ENCODE assay signal across 8 mouse cellular contexts in genomic region chr11:120188102-120188480, GRCm38 (mm10). TPM values are rescaled to one million over a fixed set of nuclear protein-coding genes. Genes with fewer than 3 reads are reported as not detected.
DNase-seq lines count a peak whose midpoint lies in the region; ATAC-seq and TF ChIP-seq lines count a peak whose summit lies in the region.

No protein-coding gene starts in this region.

- no peak for TF ChIP-seq POLR2A in embryonic fibroblast, embryonic 13.5 days (IDR thresholded peaks at IDR 0.05; ENCODE audit: low read depth, low read length)

- H3K36me3 ChIP-seq in ES-E14 (ENCODE audit: control insufficient read depth, insufficient read depth, low read length, poor library complexity, severe bottlenecking): no peaks in the 10 kb centered on the region
- H3K36me3 ChIP-seq in hindbrain, embryonic 15.5 days: no peaks in the 10 kb centered on the region
- H3K36me3 ChIP-seq in liver, embryonic 15.5 days (replicated peaks): no peaks in the 10 kb centered on the region

- DNase-seq in gastrocnemius, adult 18-20 months (ENCODE audit: low spot score): peak; percentile 45
- no peak for DNase-seq in gastrocnemius, postnatal 25 days
- no peak for DNase-seq in ES-E14 (ENCODE audit: low read depth, low spot score)
- peak; percentile 25 for DNase-seq in ovary, postnatal 14 days (ENCODE audit: low spot score)
- DNase-seq in layer of hippocampus, adult 9-10 months (ENCODE audit: low spot score): no peak

- in situ Hi-C loops in ES-E14 (cut with MboI; ENCODE audit: low sequenced_read_pairs in 2 of 2, unreplicated experiment in 2 of 2): no loop called here

- no peaks in the 10 kb centered on the region for H3K9me3 ChIP-seq in ES-E14 (ENCODE audit: control insufficient read depth, insufficient read depth, low read depth, low read length)
- no peaks in the 10 kb centered on the region for H3K9me3 ChIP-seq in hindbrain, embryonic 15.5 days
- no peaks in the 10 kb centered on the region for H3K9me3 ChIP-seq in liver, embryonic 15.5 days (replicated peaks)

- under 1% methylated on average over 24 of the region's 24 CpGs for WGBS in hindbrain, embryonic 15.5 days
- WGBS in liver, embryonic 15.5 days (ENCODE audit: insufficient replicate concordance): under 1% methylated on average over 24 of the region's 24 CpGs

- H3K4me3 ChIP-seq in ES-E14 (ENCODE audit: insufficient read depth in 1 of 2, low read depth in 1 of 2, low read length in 2 of 2, poor library complexity in 1 of 2, severe bottlenecking in 1 of 2): peak overlapping the region; percentile 85 to 87
- H3K4me3 ChIP-seq in embryonic fibroblast, embryonic 13.5 days (ENCODE audit: insufficient read depth, low read length): peak overlapping the region; percentile 94
- peak overlapping the region; percentile 91 for H3K4me3 ChIP-seq in hindbrain, embryonic 15.5 days
- H3K4me3 ChIP-seq in liver, embryonic 15.5 days (replicated peaks): peak overlapping the region; percentile 62

- H3K4me2 ChIP-seq in hindbrain, embryonic 15.5 days: peak overlapping the region; percentile 83
- peak overlapping the region; percentile 70 for H3K4me2 ChIP-seq in liver, embryonic 15.5 days

- TF ChIP-seq CTCF in embryonic fibroblast, embryonic 13.5 days (IDR thresholded peaks at IDR 0.05; ENCODE audit: borderline replicate concordance, insufficient read depth, low read length): no peak

- no peaks in the 10 kb centered on the region for H3K27me3 ChIP-seq in hindbrain, embryonic 15.5 days
- H3K27me3 ChIP-seq in liver, embryonic 15.5 days: peaks cover 96% of the 10 kb centered on the region

- no peak for ATAC-seq in hindbrain, embryonic 15.5 days (ENCODE audit: low FRiP score, low read depth)
- no peak for ATAC-seq in liver, embryonic 15.5 days (ENCODE audit: insufficient read depth)

- peak overlapping the region; percentile 35; the same call in 1 of the 2 replicates for H3K9ac ChIP-seq in ES-E14 (ENCODE audit: insufficient read depth, low read depth, low read length, poor library complexity, severe bottlenecking)
- H3K9ac ChIP-seq in hindbrain, embryonic 15.5 days: peak overlapping the region; percentile 98
- H3K9ac ChIP-seq in liver, embryonic 15.5 days: peak overlapping the region; percentile 52; the same call in 1 of the 2 replicates

- peaks cover 20 to 21% of the 10 kb centered on the region in 2 experiments for H3K4me1 ChIP-seq in ES-E14 (ENCODE audit: control insufficient read depth in 2 of 2, insufficient read depth in 2 of 2, low read length in 2 of 2, poor library complexity in 1 of 2)
- peaks cover 10% of the 10 kb centered on the region; the same call in 1 of the 2 replicates for H3K4me1 ChIP-seq in embryonic fibroblast, embryonic 13.5 days (ENCODE audit: control insufficient read depth, insufficient read depth, low read length)
- H3K4me1 ChIP-seq in hindbrain, embryonic 15.5 days (replicated peaks): peaks cover 55% of the 10 kb centered on the region
- H3K4me1 ChIP-seq in liver, embryonic 15.5 days (replicated peaks): peaks cover 40% of the 10 kb centered on the region

- no peak overlapping the region for H3K27ac ChIP-seq in ES-E14 (ENCODE audit: insufficient read depth, low read depth, low read length, poor library complexity, severe bottlenecking)
- peak overlapping the region; percentile 81 for H3K27ac ChIP-seq in embryonic fibroblast, embryonic 13.5 days (ENCODE audit: insufficient read depth, low read length)
- H3K27ac ChIP-seq in hindbrain, embryonic 15.5 days (replicated peaks): peak overlapping the region; percentile 98
- H3K27ac ChIP-seq in liver, embryonic 15.5 days (replicated peaks): no peak overlapping the region

TF ChIP-seq in ES-E14, 5 proteins besides CTCF, POLR2A, EP300 and RAD21:
- TF ChIP-seq ZC3H11A (IDR thresholded peaks at IDR 0.05; ENCODE audit: borderline replicate concordance, low read depth, low read length) (no peak), CHD2 (IDR thresholded peaks at IDR 0.05; ENCODE audit: low read depth, low read length) (no peak), MAFK (IDR thresholded peaks at IDR 0.05; ENCODE audit: insufficient read depth, low read depth, low read length) (no peak)

RNA-seq across cellular contexts. Expression of gene Slc38a10, which starts 36.9 kb away (rescaled TPM):
- 10 to 100 TPM; 39.0 to 48.2 TPM for total RNA-seq in gastrocnemius, adult 18-20 months (2021)
- 10 to 100 TPM; 43.8 to 57.6 TPM for total RNA-seq in gastrocnemius, postnatal 25 days (2021)
- total RNA-seq in ES-E14 (2012; rRNA removed): 146 and 216 TPM in 2 replicates
- polyA plus RNA-seq in embryonic fibroblast, embryonic 13.5 days (2011; ENCODE audit: insufficient read length, low read depth, missing spikeins): 107 and 113 TPM in 2 replicates
- polyA plus RNA-seq in hindbrain, embryonic 15.5 days (2015; fragmentation: Nextera tagmentation; extraction: Ambion mirVana): 112 and 116 TPM in 2 replicates
- polyA plus RNA-seq in liver, embryonic 15.5 days (2015; fragmentation: Nextera tagmentation; extraction: Ambion mirVana): 34.0 and 38.8 TPM in 2 replicates

RNA-seq across cellular contexts. Expression of gene Bahcc1, which starts 44.7 kb away (rescaled TPM):
- total RNA-seq in gastrocnemius, adult 18-20 months (2021): 1 to 10 TPM; 3.4 to 4.6 TPM
- total RNA-seq in gastrocnemius, postnatal 25 days (2021): 1 to 10 TPM; 3.2 to 4.7 TPM
- 11.7 and 16.3 TPM in 2 replicates for total RNA-seq in ES-E14 (2012; rRNA removed)
- 17.9 and 18.6 TPM in 2 replicates for polyA plus RNA-seq in embryonic fibroblast, embryonic 13.5 days (2011; ENCODE audit: insufficient read length, low read depth, missing spikeins)
- polyA plus RNA-seq in hindbrain, embryonic 15.5 days (2015; fragmentation: Nextera tagmentation; extraction: Ambion mirVana): 11.5 and 12.5 TPM in 2 replicates
- polyA plus RNA-seq in liver, embryonic 15.5 days (2015; fragmentation: Nextera tagmentation; extraction: Ambion mirVana): 0.91 and 1.0 TPM in 2 replicates

Comparison
In these comparisons a context has a peak if more than half of its experiments do, and no peak if none do; other contexts are left out.
1. DNase-seq: peak in gastrocnemius, adult 18-20 months (single experiment) and ovary, postnatal 14 days (single experiment); none in gastrocnemius, postnatal 25 days (single experiment), ES-E14 (single experiment) and layer of hippocampus, adult 9-10 months (single experiment).
2. H3K27ac ChIP-seq: peak in embryonic fibroblast, embryonic 13.5 days (single experiment) and hindbrain, embryonic 15.5 days (single experiment); none in ES-E14 (single experiment) and liver, embryonic 15.5 days (single experiment).
3. H3K9ac ChIP-seq: peak in every context shown above with its lines; median percentile 98 in hindbrain, embryonic 15.5 days; 52 in liver, embryonic 15.5 days; 35 in ES-E14.
4. Peak in every context shown above with its lines, with median percentiles within 50 percentile points of each other: H3K4me3 ChIP-seq.